Mouse (Mus musculus): ENCODE data around the gene Ttl.

DNA sequence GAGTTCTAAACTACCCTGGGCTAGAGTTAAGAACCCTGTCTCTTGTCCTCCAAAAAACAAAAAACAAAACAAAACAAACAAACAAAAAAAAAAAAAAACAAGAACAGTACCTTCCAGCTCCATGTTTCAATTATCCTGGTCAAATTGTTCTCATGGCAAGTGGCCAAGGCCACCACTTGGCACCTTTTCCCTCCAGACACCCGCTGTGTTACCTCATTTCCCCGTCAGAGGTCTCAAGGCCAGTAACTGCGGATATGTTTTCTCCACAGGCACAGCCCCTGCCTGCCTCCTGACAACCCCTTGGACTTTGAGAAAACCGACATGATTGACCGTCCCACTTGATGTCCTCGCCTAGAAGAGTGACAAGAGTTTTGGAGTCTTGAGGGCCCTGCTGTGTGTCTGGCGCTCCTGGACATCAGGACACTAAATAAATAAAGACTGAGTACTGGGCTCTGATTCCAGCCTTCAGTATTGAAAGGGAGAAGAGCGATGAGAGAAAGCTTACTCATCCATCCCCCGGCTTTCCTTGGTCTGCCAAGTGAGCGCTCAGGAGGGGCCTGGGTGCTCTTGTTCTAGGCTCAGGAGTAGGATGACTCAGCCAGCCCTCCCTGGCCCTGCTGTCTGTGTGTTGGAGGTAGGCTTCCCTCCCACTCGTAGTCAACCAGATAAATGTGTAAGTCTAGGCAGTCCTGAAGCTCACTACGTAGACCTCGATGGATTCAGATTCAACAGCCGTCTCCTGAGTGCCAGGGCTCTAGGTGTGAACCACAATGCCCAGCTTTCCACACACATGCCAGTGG, 67.5 kb downstream of the Ttl start:
- no peak for TF ChIP-seq CTCF (IDR thresholded peaks at IDR 0.05; ENCODE audit: low read depth)
- TF ChIP-seq EP300 (IDR thresholded peaks at IDR 0.05; ENCODE audit: low read depth) = no peak

Measured in heart, postnatal 0 days (tissue).